Mouse (Mus musculus) stomach, embryonic 16.5 days (tissue): Measurements from ENCODE around the gene Wnt1. TPM values are rescaled to one million over a fixed set of nuclear protein-coding genes. Genes with fewer than 3 reads are reported as not detected.

Source experiments
- ATAC-seq: fragments of 200-750 bp; cut with Nextera tagmentation; 2 replicates; pipeline ENCODE4 v1.8.0; 2017; ENCODE audit warnings: moderate number of reproducible peaks, moderate TSS enrichment; ENCODE audit not compliant: insufficient read depth, low FRiP score
- H3K27ac ChIP-seq: fragments of 300-500 bp; sonication (generic); 2 replicates; pipeline ENCODE4 v1.5.1; 2014; ENCODE audit warnings: low read length
- H3K27me3 ChIP-seq: fragments of 300-500 bp; sonication (generic); 2 replicates; pipeline ENCODE4 v1.6.1; 2014; ENCODE audit warnings: low read length, control low read depth, mixed read lengths; ENCODE audit not compliant: control insufficient read depth, insufficient read depth
- H3K36me3 ChIP-seq: fragments of 300-500 bp; sonication (generic); 2 replicates; pipeline ENCODE4 v1.6.1; 2014; ENCODE audit warnings: low read length; ENCODE audit not compliant: control insufficient read depth, insufficient read depth
- H3K4me1 ChIP-seq: fragments of 300-500 bp; sonication (generic); 2 replicates; pipeline ENCODE4 v1.6.1; 2014; ENCODE audit warnings: low read length, control low read depth, mixed read lengths; ENCODE audit not compliant: control insufficient read depth, insufficient read depth
- H3K4me2 ChIP-seq: fragments of 300-500 bp; sonication (generic); 2 replicates; pipeline ENCODE4 v1.6.1; 2014; ENCODE audit warnings: low read depth, low read length, mixed read lengths
- H3K4me3 ChIP-seq: fragments of 300-500 bp; sonication (generic); replicated peaks from 2 replicates; pipeline ENCODE4 v1.5.1; 2014; ENCODE audit warnings: mild to moderate bottlenecking, low read length
- H3K9ac ChIP-seq: fragments of 300-500 bp; sonication (generic); 2 replicates; pipeline ENCODE4 v1.6.1; 2014; ENCODE audit warnings: low read length
- H3K9me3 ChIP-seq: fragments of 300-500 bp; sonication (generic); replicated peaks from 2 replicates; pipeline ENCODE4 v1.6.1; 2016; ENCODE audit warnings: low read length, control low read depth; ENCODE audit not compliant: control insufficient read depth
- WGBS: fragments of 180-500 bp; shearing (Covaris S2); extraction: QIAGEN DNeasy Blood & Tissue Kit; methylation state at CpG from one replicate; pipeline ENCODE4 v1.1.7; 2014; 5-methylcytosine and 5-hydroxymethylcytosine counted together
- polyA plus RNA-seq: library from polyadenylated mRNA; unstranded; fragments of >200 nt; fragmentation: Nextera tagmentation; extraction: Ambion mirVana; gene quantifications from 2 replicates; pipeline ENCODE4 v1.2.1, GENCODE M21; 2015

The Wnt1 gene
- polyA plus RNA-seq, 1 experiment from 2014 or later, result not detected

DNA sequence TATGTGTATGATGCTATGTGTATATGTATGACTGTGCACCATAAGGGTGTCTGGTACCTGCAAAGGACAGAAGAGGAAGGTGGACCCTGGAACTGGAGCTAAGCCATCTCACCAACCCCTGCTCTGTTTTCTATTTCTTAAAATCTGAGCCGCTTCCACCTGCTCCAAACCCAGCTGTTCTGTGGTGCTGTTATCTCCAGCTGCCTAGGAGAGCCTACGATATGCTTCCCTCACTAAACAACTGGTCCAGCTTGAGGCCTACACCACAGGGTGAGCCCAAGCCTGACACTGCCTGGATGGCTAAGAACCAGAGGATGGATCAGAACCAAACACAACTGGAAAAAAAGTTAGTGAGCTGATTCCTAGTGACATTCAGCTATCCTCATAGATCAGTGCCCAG, 35.5 kb upstream of the Wnt1 start:
- H3K4me3 ChIP-seq, result no peak overlapping the region
- 0 out of 2 replicates have a peak, but pooled peaks cover 5% of the 10 kb centered on the region for H3K4me1 ChIP-seq
- no peaks in the 10 kb centered on the region for H3K9me3 ChIP-seq
- H3K27ac ChIP-seq, result no peak overlapping the region
- H3K36me3 ChIP-seq, result no peaks in the 10 kb centered on the region; the same call in 1 of the 2 replicates
- no peak for ATAC-seq
- no peaks in the 10 kb centered on the region for H3K27me3 ChIP-seq
- WGBS, result 75% methylated on average over 2 of the region's 2 CpGs
- H3K4me2 ChIP-seq, result no peak overlapping the region
- no peak overlapping the region for H3K9ac ChIP-seq

DNA sequence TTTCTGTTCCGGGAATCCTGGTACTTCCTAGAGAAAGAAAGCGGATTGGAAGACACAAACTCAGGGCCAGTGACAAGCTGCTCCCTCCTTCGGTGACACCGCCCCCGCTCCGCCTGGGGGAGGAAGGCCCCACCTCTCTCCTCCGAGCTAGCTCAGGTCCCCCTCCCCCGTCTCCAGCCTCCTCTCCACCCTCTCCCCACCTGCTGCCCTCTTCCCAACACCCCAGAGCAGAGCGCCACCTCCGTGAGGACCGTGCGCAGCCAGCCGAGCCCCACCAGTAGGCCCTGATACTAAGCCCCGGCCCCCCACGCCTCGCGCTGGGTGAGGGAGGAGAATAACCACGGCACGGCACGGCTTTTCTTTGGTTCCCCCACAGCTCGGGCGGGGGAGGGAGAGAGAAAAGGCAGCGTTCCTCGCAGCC, 27.4 kb upstream of the Wnt1 start:
- under 1% methylated on average over 22 of the region's 24 CpGs for WGBS
- Histone ChIP-seq H3K36me3 (no peaks in the 10 kb centered on the region; the same call in 1 of the 2 replicates), H3K27ac (peak overlapping the region; percentile 86), H3K27me3 (no peaks in the 10 kb centered on the region), H3K4me2 (peak overlapping the region; percentile 92), H3K4me3 (peak overlapping the region; percentile 97), H3K9ac (peak overlapping the region; percentile 84), H3K4me1 (peaks cover 15% of the 10 kb centered on the region), H3K9me3 (no peaks in the 10 kb centered on the region)
- peak; percentile 87 for ATAC-seq

DNA sequence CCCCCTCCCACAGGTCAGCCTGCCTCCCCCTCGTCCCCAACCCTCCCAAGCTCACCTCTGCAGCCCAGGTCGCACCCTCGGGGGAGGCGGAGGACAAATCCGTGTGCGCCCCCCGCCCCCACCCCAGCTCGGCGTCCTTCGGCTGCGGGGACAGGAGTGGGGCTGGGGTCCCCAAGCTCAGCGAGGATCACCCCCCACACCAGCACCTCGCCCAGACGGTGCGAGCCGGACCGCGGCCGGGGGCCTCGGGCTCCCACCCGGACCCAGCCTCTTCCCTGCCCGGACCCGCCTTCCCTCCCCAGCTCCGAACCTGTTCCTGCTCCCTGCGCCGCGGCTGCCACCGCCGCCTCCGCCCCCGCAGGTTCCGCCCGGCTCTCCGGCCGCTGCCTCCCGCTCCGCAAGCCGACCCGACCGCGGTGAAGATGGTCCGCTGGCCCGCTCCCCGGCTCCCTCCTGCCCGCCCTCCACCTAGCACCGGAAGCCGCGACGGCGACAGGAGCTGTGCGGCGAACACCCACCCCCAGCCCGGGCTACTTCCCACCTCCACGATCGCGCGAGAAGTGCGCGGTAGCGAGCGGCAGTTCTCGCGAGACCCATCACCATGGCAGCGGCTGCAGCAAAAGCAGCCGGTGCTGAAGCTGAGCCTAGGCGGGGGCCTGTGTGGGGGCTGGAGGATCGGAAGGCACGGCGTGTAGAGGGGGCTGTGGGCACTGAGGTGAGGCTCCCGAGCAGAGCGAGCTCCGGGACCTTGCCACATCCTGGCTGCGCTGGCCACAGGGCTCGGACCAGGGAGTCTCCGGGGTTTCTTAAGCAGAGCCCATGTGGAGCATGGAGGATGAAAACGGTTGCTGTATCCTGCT, 26.8 kb upstream of the Wnt1 start, which contains the start of gene Arf3:
Arf3 (minus strand) TSS at position 545 of the 860 bp plus-strand sequence.
- Histone ChIP-seq H3K4me3 (peak within 1 kb of the TSS; percentile 97), H3K4me1 (peaks cover 15% of the 10 kb centered on the region), H3K9ac (peak within 1 kb of the TSS; percentile 84), H3K9me3 (no peaks in the 10 kb centered on the region), H3K4me2 (peak within 1 kb of the TSS; percentile 92), H3K36me3 (no peaks in the 10 kb centered on the region; the same call in 1 of the 2 replicates), H3K27ac (peak within 1 kb of the TSS; percentile 86), H3K27me3 (no peaks in the 10 kb centered on the region)
- WGBS, result under 1% methylated on average over 75 of the region's 76 CpGs
- peak; percentile 95 for ATAC-seq

DNA sequence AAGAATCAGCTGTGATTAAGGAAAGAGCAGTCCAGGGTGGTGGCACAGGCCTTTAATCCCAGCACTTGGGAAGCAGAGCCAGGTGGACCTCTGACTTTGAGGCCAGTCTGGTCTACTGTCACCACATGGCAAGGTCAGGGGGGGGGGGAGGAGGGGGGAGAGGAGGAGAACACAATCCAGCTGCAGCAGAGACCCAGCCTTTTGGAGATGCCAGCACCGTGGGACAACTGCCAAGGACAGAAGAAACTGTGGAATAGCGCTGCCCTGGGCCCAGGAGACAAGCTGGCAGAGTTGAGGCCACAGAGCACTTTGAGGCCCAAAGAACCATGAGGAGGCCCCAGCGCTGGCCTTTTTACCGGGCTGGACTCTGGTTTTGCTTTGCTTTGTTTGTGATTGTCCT, 23.7 kb upstream of the Wnt1 start:
- Histone ChIP-seq H3K4me2 (no peak overlapping the region), H3K9me3 (no peaks in the 10 kb centered on the region), H3K4me3 (no peak overlapping the region), H3K9ac (no peak overlapping the region), H3K27me3 (peaks cover 7% of the 10 kb centered on the region), H3K4me1 (peaks cover 15% of the 10 kb centered on the region), H3K36me3 (no peaks in the 10 kb centered on the region), H3K27ac (no peak overlapping the region)
- 68% methylated on average over 4 of the region's 4 CpGs for WGBS
- no peak for ATAC-seq

GRCm38 (mm10) chr15:98768259-98768658, 21.4 kb upstream of the Wnt1 start:
- Histone ChIP-seq H3K4me3 (no peak overlapping the region), H3K4me2 (no peak overlapping the region), H3K4me1 (peaks cover 5% of the 10 kb centered on the region), H3K27ac (no peak overlapping the region), H3K27me3 (peaks cover 24% of the 10 kb centered on the region), H3K9ac (no peak overlapping the region), H3K36me3 (no peaks in the 10 kb centered on the region), H3K9me3 (no peaks in the 10 kb centered on the region)
- 35% methylated on average over 5 of the region's 5 CpGs for WGBS
- ATAC-seq, result no peak

- no peaks in the 10 kb centered on the region for H3K36me3 ChIP-seq
- ATAC-seq, result no peak
- peak overlapping the region; percentile 36 for H3K4me3 ChIP-seq
- no peak overlapping the region for H3K27ac ChIP-seq
- H3K27me3 ChIP-seq, result peaks cover 59% of the 10 kb centered on the region
- WGBS, result 10% methylated on average over 12 of the region's 12 CpGs
- no peaks in the 10 kb centered on the region for H3K9me3 ChIP-seq
- peaks cover 13% of the 10 kb centered on the region for H3K4me1 ChIP-seq
- H3K4me2 ChIP-seq, result peak overlapping the region; percentile 50
- H3K9ac ChIP-seq, result peak overlapping the region; percentile 54
Measured at GRCm38 (mm10) chr15:98771813-98772425, 17.7 kb upstream of the Wnt1 start.

- no peak for ATAC-seq
- H3K9ac ChIP-seq, result peak overlapping the region; percentile 54
- peaks cover 66% of the 10 kb centered on the region for H3K27me3 ChIP-seq
- peak overlapping the region; percentile 50 for H3K4me2 ChIP-seq
- H3K9me3 ChIP-seq, result no peaks in the 10 kb centered on the region
- H3K36me3 ChIP-seq, result no peaks in the 10 kb centered on the region
- 2% methylated on average over 36 of the region's 36 CpGs for WGBS
- H3K4me3 ChIP-seq, result peak overlapping the region; percentile 36
- H3K4me1 ChIP-seq, result peaks cover 19% of the 10 kb centered on the region
- no peak overlapping the region for H3K27ac ChIP-seq
Measured at GRCm38 (mm10) chr15:98772511-98773211, 17.0 kb upstream of the Wnt1 start.

DNA sequence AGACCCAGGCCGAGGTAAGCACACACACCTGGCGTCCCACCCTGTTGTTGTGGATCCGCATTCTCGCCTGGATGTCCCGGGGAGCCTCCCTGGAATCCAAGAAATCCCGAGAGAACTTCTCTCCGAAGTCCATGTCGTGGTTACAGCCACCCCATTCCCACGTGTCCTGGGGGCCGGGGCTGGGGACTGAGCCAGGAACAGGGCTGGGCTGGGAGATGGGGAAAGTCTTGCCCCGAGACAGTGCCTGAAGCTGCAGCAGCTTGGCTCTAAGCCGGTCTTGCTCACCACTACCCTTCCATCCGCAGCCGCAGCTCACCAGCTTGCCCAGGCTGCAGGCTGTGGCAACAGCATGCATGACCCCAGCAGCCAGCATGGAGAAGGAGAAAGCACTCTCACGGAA, 15.6 kb upstream of the Wnt1 start:
- no peak overlapping the region for H3K4me3 ChIP-seq
- H3K36me3 ChIP-seq, result no peaks in the 10 kb centered on the region
- peaks cover 81% of the 10 kb centered on the region for H3K27me3 ChIP-seq
- no peak overlapping the region for H3K4me2 ChIP-seq
- WGBS, result 20% methylated on average over 15 of the region's 15 CpGs
- H3K9me3 ChIP-seq, result no peaks in the 10 kb centered on the region
- H3K9ac ChIP-seq, result no peak overlapping the region
- H3K27ac ChIP-seq, result no peak overlapping the region
- no peak for ATAC-seq
- peaks cover 29% of the 10 kb centered on the region for H3K4me1 ChIP-seq
